Mouse (Mus musculus): ENCODE results near the gene Hoxd3.

GRCm38 (mm10) chr2:74777536-74778275 is 66.0 kb downstream of the Hoxd3 start:
- TF ChIP-seq CTCF (IDR thresholded peaks at IDR 0.05; ENCODE audit: low read depth), result no peak
- TF ChIP-seq EP300 (optimal IDR thresholded peaks at IDR 0.05), result no peak

Data from stomach, postnatal 0 days (tissue).